Mouse (Mus musculus): ENCODE measurements around the gene Rell1.

DNA sequence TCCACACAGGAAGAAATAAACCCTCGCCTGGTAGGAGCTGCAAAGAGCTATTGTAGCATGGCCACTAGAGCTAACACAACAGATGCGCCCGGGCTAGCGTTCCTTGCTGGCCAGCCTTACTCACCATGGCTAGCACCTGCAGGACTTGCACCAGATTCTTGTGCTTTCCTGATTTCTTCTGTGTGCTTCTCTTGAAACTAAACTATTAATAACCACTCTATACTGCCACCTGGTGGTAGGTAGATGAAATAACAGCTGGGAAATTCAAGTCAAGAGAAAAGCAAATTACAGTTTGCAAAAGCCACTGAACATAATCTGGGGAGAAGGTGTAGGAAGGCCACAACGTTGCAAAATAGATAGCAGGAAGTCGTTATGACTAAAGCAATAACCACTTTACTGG lies 82.0 kb downstream of the Rell1 start:
- TF ChIP-seq CTCF (IDR thresholded peaks at IDR 0.05; ENCODE audit: low read depth, low read length) (peak; percentile 58), POLR2A (IDR thresholded peaks at IDR 0.05; ENCODE audit: extremely low read depth, insufficient read depth, low read length) (no peak)
